Mouse (Mus musculus) spleen, postnatal 10 days (tissue): ENCODE measurements around the gene Mum1.
A peak's percentile ranks its signal among the peaks of the same experiment; 100 is the strongest.

Source experiments
- DNase-seq, 2 experiments: peaks; one replicate each; pipeline ENCODE4 v3.0.0; 2021 to 2022; ENCODE audit warnings: low spot score in 2 of 2

Gene Mum1

DNA sequence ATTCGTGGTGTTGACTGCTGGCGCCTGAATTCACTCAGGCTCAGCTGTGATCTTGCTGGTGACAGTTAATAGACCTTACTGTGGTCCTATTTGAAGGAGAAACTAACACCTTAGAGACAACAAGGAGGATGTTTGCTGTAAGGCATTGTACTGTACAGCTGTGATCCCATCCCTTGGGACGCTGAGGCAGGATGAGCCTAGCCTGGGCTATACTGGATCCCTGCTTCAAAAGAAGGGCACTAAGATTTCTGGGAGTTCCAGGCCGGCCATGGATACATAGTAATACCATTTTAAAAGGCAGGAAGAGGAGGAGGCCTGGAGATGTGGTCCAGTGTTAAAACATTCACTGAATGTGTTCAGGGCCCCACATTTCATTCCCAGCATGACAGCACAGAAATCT, 24.3 kb downstream of the Mum1 start:
- no peak for DNase-seq

DNA sequence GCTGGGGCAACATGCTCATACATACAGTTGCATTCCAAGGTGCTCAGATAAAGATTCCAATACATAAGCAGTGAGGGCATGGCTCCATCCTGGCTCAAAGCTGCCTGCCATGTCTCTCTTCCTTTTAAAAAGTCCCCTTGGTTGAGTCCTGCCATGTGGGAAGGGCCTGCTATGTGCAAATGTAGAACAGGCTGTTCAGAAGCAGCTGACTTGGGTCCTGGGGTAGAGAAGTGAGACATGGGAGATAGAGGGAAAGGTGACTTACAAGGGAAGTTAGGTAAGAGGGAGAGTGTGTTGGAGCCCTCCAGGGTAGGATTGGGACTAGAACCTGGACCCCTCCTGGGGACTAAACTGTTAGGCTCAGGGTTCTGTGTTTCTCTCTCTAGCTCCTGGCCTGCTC, 25.8 kb downstream of the Mum1 start:
- no peak for DNase-seq

DNA sequence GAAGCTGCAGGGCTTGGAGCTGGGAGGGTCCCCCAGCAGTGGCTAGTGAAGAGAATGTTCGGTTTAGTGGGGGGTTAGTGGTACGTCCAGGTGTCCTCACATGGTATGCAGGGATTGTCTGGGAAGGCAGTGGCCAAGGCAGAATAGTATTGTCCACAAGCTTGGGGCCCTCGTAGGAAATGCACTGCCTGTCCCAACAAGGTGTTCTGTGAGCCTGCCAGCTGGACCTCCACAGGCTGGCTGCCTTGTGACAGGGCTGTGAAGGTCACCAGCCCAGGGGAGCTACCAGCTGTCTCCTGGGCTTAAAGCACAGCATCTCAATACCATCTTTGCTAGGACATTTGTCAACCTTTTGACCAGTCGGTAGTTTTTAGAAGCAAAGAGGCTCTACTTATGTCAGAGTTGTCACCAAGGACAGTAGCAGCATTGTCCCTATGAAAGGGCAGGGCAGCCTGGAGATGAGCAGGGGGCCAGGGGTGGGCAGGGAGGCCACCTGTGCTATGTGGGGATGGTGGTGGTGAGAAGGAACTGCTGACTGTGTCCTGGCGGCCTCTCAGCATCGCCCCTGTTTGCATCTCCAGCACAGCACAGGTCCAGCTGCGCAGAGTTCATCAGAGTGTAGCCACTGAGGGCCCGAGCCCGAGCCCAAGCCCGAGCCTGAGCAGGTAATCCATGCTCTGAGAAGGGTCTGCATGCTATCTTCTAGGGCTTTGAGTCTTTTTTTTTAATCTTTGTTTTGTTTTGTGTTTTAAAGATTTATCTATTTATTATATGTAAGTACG, 26.4 kb downstream of the Mum1 start:
- no peak for DNase-seq

DNA sequence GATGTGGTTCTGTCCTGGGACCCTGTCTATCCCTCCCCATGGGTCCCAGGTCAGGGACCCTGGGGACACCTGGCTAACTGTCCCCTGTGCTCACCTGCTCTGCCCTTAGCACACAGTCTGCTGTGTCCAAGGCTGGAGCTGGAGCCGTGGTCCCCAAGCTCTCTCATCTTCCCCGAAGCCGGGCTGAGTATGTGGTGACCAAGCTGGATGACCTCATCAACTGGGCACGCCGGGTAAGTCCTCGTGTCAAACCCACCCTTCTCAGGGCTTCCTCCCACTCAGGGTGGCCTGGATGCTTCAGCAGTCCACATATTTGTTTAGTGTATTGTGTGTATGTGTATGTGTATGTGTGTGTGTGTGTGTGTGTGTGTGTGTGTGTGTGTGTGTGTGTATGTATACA, 27.3 kb downstream of the Mum1 start:
- DNase-seq: no peak

DNA sequence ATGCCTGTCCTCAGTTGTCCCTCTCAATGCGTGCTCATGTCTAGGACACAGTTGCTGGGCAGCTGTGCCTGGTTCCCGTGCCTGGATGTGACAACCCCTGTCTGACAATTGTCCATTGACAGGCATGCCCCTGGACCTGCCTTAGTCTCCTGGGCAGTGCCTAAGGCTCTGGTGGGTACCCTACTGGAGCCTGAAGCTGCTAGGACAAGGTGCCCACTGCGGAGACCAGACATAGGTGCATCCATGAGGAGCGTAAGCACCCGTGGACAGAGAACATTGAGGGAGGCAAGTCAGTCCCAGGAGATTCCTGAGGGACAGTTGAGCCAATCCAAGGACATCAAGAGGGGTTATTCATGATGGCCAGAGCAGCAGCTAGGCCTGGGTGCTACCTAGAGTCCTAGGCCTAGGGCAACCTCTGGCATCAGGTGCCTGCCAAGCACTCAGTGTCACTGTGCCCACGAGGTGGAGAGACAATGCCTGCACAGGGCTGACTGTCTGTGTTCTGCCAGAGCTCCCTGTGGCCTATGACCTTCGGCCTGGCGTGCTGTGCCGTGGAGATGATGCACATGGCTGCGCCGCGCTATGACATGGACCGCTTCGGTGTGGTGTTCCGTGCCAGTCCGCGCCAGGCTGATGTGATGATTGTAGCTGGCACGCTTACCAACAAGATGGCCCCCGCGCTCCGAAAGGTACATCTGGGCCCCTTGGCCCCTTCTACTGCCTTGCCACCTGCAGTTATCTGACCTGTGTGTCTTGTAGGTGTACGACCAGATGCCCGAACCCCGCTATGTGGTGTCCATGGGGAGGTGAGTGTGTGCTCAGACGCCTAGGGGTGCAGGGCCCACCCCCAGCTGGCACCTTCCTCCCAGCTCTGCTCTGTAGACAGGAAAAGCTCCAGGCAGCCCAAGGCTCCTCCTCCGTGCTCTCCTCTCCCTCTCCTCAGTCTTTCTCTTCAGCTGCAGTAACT, 28.4 kb downstream of the Mum1 start:
- no peak for DNase-seq

DNA sequence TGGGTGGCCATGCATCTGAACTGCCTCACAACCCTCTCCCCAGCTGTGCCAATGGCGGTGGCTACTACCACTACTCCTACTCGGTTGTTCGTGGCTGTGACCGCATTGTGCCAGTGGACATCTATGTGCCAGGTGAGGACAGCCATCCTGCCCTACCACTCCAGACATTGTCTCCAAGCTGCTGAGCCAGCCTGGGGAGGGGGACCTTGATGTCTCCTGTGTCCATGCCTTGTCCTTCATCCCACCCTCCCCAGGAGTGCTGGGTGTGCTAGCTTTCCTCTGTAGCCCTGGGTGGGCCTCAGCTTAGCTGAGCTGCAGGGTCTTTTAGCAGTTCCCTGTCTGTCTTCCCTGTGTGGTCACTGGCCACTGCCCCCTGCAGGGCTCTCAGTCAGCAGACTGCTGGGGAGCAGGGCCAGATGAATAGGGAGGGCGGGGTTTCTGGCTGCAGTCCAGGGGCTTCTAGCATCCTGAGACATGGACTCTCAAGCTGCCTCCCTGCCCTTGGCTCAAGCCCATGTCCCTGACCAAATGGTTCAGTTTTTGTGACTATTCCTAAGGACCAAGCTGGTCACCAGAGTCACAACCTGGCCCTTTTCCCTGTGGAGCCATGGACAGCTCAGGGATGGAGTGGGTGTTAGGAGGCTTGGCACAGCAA, 29.8 kb downstream of the Mum1 start:
- DNase-seq: no peak

DNA sequence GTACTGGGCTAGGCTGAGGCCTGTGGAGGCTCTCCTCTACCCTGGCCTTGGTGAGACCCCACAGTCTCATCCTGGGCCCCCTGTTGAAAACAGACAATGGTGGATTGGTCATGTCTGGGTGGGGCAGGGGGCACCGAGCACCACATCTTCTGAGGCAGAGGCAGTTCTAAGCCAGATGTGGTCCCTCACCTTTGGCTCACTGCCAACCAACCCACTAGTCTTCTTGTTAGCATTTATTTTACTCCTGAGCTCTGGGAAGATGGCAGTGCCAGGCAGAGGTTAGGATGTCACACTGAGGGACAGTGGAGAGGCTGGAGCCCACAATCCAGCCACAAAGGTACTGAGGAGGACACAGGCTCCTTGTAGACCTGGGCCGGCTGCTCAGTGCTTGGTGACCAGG, 31.7 kb downstream of the Mum1 start:
- DNase-seq: no peak

DNA sequence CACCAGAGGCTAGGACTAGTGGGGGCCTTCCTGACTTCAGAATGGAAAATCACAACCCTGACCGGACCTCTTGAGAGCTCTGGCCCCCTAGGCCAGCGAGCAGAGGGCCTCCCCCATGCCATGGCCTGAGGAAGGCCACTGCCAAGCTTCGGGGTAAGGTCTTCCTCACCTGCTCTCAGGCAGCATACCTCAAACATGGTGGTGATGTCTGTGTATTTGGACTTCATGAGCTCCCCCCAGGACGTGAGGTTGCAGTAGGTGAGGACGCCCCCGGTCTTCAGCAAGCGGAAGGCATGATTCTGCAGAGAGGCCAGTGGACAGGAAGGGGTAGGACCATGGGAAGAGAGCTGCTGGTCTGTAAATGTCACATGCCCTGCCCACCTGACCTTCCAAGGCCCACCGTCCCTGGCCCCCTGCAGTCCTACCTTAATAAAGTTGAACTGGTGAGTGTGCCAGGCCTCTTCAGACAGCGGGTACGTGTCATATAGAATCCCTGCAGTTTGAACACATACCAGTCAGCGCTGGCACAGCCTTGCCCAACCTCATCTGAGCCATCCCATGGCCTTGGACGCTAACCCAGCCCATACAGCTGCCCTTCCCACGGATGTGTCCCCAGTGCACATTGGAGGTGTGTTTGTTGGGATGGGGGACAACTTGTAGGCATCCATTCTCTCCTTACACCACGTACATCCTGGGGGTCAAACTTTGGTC, 32.7 kb downstream of the Mum1 start:
- no peak for DNase-seq

DNA sequence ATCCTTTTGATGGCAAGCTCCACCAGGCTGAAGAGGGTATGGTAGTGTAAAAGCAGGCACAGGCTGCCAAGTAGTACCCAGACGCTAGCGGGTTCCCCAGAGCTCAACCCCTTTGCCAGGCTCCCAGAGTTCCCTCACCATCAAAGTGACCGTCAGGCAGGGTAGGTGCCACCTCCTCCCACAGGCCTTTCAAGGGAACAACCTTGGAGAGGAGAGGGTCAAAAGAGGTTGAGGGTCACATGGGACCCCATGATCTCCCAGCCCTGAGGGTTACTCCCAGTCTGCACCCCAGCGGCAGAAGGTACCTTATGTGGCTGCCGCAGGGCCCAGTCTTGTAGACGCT, 33.2 kb downstream of the Mum1 start:
- DNase-seq: no peak

DNA sequence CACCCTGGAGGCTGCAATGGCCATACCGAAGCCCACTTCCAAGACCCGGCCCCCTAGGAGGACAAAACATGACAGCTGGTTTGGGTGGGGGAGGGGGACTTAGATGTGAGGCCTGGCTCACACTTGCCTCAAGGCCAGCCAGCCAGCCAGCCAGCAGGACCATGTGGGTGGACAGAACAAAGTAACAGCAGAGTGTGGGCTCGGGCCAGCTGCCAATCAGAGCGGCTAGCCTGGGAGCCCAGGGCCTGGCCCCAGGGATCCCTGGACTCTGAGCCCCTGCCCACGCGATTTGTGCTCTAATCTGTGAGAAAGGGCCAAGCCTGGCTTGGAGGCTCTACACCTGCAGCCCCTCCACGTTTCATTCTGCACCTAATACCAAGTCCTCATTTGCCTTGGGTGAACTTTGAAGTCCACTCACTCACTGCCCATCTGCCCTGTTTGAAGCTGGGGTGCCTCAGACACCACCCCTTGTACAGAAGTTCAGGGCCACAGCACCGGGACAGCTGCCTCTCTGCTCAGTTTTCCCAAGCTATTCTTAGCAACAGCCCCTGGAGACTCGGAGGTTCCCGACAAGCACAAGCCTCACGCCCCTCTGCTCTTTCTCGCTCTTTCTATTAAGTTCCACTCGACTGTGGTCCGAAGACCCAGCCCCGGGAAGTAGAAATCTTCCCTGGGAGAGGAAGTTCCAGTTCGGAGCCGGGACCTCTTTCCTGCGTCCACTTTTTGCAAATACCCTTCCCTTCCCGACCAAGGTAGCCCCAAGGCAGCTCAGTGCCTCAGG, 33.8 kb downstream of the Mum1 start:
- no peak for DNase-seq

DNA sequence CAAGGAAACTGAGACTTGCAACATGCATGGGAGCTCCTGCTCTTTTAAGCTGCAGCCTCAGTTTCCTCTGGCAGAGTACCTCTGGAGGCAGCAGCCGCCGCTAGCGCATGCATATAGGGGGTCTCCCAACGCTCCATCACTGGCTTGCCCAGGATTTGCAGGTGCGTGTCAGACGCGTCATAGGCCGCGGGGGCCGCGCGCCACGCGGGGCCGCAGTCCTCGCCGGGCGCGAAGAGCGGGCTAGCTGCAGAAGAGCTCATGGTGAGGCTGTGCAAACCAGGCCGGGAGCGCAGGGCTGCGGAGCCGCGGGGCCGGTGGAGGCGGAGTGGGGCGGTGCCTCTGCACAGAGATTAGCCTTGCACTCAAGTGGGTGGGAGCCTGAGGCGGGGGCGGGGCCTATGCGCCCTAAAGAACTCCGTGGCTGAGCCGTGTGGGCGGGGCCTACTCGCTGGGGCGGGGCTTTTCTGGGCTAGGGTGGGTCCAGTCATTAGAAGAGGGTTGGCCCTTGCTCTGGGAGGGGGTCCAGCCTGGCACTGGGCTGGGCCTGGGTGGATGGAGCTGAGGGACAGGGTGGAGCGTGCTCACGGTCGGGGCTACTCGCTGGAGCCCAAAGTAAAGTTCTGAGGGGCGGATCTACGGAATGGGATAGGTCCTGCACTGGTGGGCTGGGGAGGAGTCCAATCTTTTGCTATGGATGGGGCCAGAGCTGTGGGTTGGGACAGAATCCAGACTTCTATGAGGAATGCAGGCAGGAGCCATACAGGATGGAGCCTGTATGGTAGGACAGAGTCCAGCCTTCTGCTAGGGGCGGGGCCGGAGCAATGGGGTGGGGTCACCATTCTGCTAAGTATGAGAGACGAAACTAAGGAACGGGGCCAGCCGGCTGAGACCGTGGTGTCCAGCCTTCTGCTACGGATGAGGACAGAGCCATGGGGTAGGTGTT, 34.7 kb downstream of the Mum1 start, which contains the start of the genes Gamt and Dazap1:
Gene Gamt, minus strand, starts transcription at position 371 of the 943 bp plus-strand sequence.
Gene Dazap1, plus strand, starts transcription at position 845 of the 943 bp plus-strand sequence.
- peak; percentile 96 to 98 for DNase-seq

DNA sequence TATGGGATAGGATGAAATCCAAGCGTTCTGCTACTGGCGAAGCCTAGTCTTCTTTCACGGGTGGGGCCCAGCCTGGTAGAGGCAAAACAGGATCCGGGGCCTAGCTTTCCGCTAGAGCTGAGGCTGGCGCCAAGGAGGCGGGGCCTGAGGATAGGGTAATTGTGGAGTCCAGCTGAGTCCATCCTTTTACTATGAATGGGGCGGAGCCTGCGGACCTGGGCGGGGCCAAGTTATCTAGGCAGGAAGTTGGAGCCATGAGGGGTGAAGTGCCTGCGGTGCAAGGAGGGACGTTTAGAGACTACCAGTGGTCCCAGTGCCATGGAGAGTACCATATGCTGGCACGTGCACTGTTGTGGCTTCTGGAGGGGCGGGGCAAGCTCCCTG, 35.3 kb downstream of the Mum1 start:
- peak; percentile 87 to 96 for DNase-seq

DNA sequence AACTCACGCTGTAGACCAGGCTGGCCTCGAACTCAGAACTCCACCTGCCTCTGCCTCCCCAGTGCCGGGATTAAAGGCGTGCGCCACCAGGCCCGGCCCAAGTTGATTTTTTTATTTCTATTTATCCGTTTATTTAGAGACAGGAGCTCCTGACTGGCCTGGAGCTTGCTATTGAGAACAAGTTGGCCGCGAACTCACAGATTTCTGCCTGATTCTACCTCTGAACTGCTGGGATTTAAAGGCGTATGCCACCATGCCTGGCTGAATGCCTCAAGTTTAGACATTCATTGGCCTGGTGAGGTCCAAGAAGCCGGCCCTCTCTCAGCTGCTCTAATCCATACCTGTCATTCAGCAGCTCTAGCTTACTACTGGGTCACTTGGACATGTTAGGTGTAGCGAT, 35.9 kb downstream of the Mum1 start:
- DNase-seq: no peak

DNA sequence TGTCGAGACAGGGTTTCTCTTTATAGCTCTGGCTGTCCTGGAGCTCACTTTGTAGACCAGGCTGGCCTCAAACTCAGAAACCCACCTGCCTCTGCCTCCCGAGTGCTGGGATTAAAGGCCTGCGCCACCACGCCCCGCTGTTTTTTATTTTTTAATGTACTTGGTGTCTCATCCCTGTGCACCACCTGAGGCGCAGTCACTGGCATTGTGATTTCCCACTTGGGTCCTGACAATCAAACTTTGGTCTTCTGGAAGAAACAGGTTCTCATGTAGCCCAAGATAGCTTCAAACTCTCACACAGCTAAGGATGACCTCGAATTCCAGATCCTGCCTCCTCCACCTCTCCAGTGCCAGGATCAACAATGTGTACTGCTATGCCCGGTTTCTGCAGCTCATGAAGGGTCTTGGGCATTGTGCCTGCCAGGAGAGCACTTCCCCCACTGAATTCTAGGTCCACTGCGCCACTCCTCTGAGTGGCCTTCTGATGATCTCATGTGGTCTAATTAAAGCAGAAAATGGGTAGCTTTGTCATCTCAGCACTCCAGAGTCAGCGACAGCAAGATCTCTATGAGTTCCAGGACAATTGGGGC, 36.6 kb downstream of the Mum1 start:
- no peak for DNase-seq

DNA sequence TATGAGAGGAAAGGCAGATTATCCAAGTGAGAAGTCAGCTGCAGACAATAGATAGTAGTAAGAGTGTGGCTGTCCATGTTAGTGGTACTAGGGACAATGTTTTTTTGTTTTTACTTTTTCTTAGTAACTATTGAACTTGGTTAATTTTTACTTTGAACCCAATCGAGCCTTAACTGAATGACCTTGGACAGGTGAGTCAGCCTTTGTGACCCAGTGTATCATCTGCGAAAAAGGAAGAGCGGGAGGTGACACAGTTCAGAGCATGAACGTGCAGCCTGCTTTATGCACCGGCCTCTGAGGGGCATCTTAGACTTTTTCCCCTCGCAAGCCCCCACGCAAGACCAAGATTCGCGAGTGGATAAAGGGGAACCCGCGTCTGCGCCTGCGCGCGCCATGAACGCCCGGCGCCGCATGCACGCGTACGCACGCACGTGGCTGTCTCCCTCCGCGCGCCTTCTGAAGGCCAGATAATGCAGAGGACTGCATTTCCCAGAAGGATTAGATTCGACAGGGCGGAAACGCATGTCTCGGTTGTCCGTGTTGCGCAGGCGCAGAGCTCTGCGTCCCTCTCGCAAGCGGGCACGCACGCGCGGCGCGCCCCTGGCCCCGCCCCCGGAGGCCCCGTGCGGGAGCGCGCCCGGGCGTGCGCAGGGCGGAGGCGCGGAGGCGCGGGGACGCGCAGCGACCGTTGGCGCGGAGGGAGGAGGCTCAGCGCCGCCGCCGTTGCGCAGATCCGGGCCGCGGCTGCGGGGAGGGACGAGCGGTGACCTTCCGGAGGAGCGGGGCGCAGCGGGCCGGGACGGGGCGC, 38.3 kb downstream of the Mum1 start:
- DNase-seq: peak; percentile 97 to 99

DNA sequence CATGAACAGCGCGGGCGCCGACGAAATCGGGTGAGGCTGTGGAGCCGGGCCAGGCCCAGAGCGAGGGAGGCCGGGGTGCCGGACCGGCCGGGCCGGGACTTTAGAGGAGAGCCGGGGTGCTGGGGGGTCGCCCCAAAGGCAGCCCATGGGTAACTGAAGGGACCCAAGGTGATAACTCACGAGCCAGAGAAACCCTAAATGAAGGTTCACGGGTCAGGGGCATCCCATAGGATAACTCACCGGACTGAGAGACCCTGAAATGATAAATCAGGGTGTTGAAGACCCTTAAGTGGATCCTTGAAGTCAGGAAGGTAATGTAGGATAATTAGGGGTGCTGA, 38.9 kb downstream of the Mum1 start:
- DNase-seq: no peak

DNA sequence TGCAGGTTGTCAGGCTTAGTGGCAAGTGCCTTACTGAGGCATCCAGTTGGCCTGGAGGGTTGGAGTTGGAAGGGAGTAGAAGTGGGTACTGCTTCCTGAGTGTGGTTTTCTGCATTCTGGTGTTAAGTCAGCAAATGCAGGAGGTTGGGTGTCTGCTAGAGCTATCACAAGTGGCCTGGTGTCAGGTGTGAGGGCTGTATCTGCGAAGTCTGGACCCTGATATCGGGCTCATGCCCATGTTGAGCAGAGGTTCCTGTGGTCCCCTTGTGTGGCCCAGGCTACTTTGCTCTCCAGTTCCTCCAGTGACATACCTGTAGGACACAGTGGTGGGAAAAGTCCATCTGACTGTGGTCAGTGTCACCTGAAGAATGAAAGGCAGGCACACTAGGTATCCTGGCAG, 43.9 kb downstream of the Mum1 start:
- no peak for DNase-seq

DNA sequence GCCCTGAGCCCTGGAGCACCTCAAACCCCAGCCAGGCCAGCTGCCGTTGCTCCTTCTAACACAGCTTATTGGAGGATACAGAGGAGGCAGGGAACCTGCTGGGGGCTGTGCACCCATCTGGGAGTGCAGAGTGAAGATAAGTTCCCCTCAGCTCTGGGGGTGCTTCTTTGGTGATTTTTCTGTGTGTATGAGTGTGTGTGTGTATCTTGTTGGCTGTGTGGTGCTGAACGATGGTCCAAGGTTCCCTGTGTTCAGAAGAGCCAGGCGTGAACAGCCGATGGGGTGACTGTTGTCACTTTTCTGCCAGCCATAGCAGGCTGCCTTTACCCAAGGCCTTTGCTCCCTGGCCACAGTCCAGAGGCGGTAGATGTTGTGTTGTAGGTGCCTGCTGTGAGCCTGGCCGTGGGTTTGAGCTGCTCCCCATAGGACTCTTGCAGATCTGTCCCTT, 44.5 kb downstream of the Mum1 start:
- peak in 1 of 2 experiments; percentile 47 for DNase-seq
